Mouse (Mus musculus): ENCODE measurements around the gene Wipi2.

The Wipi2 gene

GRCm38 (mm10) chr5:142630224-142630623 lies 2.7 kb downstream of the Wipi2 start:
- 4% methylated on average over 6 of the region's 6 CpGs for WGBS

- 91% methylated on average over 5 of the region's 5 CpGs for WGBS
These were observed 10.3 kb downstream of the Wipi2 start for GRCm38 (mm10) chr5:142637823-142638222.

GRCm38 (mm10) chr5:142640088-142640487 lies 12.6 kb downstream of the Wipi2 start:
- WGBS = 87% methylated on average over 5 of the region's 5 CpGs

- 87% methylated on average over 6 of the region's 6 CpGs for WGBS
These were observed 14.0 kb downstream of the Wipi2 start for GRCm38 (mm10) chr5:142641331-142642051.

GRCm38 (mm10) chr5:142648162-142648561 lies 20.7 kb downstream of the Wipi2 start:
- WGBS = 70% methylated on average over 7 of the region's 7 CpGs

GRCm38 (mm10) chr5:142649460-142650050 lies 22.1 kb downstream of the Wipi2 start:
- 86% methylated on average over 4 of the region's 4 CpGs for WGBS

GRCm38 (mm10) chr5:142650390-142650789 lies 22.9 kb downstream of the Wipi2 start:
- WGBS = 65% methylated on average over 3 of the region's 3 CpGs

- WGBS = 79% methylated on average over 6 of the region's 6 CpGs
These were observed 23.4 kb downstream of the Wipi2 start for GRCm38 (mm10) chr5:142650794-142651497.

GRCm38 (mm10) chr5:142652266-142652665 lies 24.8 kb downstream of the Wipi2 start:
- 72% methylated on average over 4 of the region's 4 CpGs for WGBS

GRCm38 (mm10) chr5:142660656-142661434 lies 33.3 kb downstream of the Wipi2 start:
- WGBS = 54% methylated on average over 7 of the region's 7 CpGs

- WGBS = 42% methylated on average over 3 of the region's 3 CpGs
These were observed 40.4 kb downstream of the Wipi2 start for GRCm38 (mm10) chr5:142667921-142668320.

GRCm38 (mm10) chr5:142668556-142669263 lies 41.2 kb downstream of the Wipi2 start:
- WGBS = 88% methylated on average over 11 of the region's 11 CpGs

- WGBS = 28% methylated on average over 7 of the region's 7 CpGs
These were observed 42.2 kb downstream of the Wipi2 start for GRCm38 (mm10) chr5:142669726-142670125.

- WGBS = 38% methylated on average over 5 of the region's 5 CpGs
These were observed 45.6 kb downstream of the Wipi2 start for GRCm38 (mm10) chr5:142673082-142673481.

GRCm38 (mm10) chr5:142678141-142678571 lies 50.7 kb downstream of the Wipi2 start:
- 68% methylated on average over 7 of the region's 7 CpGs for WGBS

GRCm38 (mm10) chr5:142679065-142679464 lies 51.6 kb downstream of the Wipi2 start:
- 92% methylated on average over 1 of the region's 1 CpGs for WGBS

GRCm38 (mm10) chr5:142681911-142682310 lies 54.4 kb downstream of the Wipi2 start:
- 48% methylated on average over 3 of the region's 3 CpGs for WGBS

GRCm38 (mm10) chr5:142682529-142682928 lies 55.0 kb downstream of the Wipi2 start:
- WGBS = 70% methylated on average over 5 of the region's 5 CpGs

- 52% methylated on average over 6 of the region's 6 CpGs for WGBS
These were observed 61.4 kb downstream of the Wipi2 start for GRCm38 (mm10) chr5:142688866-142689265.

- 89% methylated on average over 3 of the region's 3 CpGs for WGBS
These were observed 62.8 kb downstream of the Wipi2 start for GRCm38 (mm10) chr5:142690343-142690742.

- 19% methylated on average over 14 of the region's 14 CpGs for WGBS
These were observed 64.8 kb downstream of the Wipi2 start, which contains the start of gene Slc29a4 for GRCm38 (mm10) chr5:142692248-142692647. TSS of gene Slc29a4 (plus strand) at chr5:142692512.

All from cerebral cortex, adult 2 months (tissue).